Mouse (Mus musculus) cerebellum, adult 8-10 months (tissue): ENCODE results near the gene Rtca.

Experiments used
- DNase-seq: peaks from one replicate; pipeline ENCODE4 v3.0.0; 2022

Gene Rtca

GRCm38 (mm10) chr3:116474602-116475001 lies 33.4 kb downstream of the Rtca start:
- DNase-seq: no peak

DNA sequence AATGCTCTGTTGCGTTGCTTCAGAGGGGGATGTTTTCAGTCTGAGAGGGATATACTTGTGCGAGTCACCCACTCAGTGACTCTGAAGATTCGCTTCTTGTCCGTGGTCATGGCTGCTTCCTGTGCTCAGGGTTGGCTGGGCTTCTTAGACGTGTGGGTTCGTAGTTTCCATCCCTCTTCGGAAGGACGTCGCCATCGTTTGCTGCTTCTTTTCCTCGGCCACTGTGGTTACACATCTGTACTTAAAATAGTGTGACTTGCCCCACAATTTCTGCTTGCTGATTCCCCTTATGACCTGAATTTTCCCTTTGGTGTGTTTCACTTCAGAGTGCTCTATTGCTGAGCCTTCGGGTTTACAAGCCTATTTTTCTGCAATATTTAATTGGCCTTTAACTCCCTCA lies 42.3 kb downstream of the Rtca start:
- no peak for DNase-seq

DNA sequence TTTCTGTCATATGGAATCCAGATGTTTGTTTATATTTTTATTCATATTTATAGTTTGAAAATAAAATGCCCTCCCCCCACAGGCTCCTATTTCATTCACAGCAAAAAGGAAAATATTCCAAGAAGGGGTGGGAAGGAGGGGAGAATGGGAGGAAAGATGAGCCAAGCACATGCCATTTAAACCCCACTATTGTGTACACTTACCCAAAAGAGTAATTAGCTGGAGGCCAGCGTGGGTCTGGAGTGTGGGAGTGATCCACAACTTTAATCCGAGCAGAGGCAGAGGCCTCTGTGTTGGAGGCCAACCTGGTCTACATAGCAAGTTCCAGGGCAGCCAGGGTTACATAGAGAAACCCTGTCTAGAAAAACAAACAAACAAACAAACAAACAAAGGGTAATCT lies 43.7 kb downstream of the Rtca start:
- DNase-seq: no peak

- no peak for DNase-seq
Observed at GRCm38 (mm10) chr3:116461053-116461452, 47.0 kb downstream of the Rtca start.

DNA sequence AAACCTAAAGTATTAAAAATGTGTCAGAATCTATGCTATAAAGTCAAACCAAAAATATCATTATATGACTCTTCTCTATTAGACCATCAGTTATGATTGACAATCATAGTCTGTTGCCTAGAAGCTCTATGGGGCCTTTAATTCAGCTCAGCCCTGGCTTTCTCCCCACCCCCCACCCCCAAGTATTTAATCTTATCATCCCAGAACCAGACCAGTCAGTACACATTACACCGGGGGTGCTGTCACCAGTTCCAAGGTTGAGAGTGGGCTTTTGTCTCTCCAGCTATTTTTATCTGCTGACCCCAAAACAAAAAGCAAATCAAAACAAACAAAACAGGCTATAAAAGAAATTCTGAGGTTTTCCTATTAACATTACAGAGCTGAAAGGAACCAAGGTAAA lies 53.5 kb downstream of the Rtca start:
- no peak for DNase-seq

DNA sequence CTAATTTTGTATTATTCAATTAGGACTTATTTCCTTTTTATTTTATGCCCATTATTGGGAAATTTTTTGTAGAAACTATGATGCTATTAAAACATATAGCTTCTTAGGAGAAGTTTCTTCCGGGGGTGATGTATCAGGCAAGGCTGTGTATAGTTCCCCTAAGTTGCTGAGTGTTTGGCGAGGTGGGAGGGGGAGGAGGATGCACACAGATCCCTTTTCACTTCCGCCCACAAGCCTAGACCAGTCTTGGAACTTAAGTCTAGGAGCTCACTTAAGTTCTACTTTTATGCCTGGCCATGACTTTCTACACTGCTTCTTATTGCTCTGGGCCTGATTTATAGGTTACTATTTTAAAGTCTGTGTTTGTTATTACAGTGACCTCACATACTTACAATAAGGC lies 57.3 kb downstream of the Rtca start:
- no peak for DNase-seq

DNA sequence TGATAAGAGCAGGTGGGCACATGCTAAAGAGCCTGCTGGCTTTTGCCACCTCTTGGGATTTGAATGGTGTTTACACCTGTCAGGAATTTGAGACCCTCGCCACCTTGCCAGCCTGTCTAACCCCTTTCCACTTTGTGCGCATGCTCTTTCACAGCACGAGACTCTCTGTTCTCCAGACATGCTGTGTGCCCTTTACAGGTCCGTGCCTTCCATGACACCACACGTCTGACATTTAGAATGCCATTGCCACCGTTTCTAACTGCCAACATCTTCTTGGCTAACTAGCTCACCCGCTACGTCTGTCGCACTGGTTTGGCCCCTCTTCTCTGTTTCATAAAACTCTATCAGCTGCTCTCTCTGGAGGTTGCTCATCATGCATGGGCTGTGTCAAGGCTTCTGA lies 63.7 kb downstream of the Rtca start:
- no peak for DNase-seq

DNA sequence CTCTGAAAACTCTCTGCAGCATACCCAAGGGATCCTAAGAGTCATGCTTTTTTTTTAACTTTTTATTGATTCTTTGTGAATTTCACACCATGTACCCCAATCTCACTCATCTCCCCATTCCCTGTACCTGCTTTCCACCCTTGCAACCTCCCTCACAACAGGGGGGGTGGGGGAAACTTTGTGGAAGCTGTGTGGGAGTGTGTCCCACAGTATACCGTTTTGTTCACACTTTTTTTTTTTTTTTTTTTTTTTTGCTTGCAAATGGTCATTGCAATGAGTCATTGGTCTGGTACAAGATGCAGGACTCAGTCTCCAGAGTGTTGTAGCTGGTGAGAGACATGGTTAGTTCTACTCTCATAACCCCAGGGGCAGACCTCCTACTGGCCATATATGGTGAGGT lies 65.2 kb downstream of the Rtca start:
- no peak for DNase-seq

- DNase-seq: no peak
Observed at GRCm38 (mm10) chr3:116441518-116442205, 66.3 kb downstream of the Rtca start.

DNA sequence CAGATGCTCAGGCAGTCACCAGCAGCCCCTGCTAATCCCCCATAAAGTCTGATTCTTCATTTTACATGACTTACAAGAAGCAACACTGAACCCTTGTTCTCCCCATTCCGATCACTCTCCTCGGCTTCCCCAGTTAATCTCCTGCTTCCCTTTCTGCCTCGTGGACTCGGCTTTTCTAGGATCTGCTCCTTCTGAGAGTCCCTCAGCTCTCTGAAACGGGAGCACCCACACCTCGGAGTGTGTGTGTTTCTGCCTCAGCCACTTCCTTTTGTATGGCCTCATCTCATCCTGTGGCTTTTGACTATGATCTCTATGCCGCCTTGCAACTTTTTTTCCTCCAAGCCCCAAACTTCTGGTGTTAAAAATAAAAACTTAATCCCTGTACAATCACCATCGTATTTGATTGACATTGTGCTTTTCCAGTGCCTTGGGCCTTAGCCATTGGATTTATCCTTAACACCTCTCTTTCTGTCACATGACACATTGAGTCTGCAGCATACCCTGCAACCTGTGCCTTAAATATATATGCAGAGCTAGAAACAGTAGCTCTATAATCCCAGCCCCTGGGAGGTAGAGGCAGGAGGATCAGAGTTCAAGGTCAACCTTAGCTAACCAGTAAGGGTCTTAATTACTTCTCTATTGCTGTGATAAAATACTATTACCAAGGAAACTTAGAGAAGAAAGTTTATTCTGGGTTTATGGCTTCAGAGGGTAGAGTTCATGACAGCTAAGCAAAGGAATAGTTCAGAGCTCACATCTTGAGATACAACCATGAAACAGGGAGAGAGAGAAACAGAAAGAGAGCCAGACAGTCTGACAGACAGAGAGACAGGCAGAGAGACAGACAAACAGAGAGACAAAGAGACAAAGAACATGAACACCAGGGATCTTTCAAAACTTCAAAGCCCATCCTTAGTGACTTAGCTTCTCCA lies 67.7 kb downstream of the Rtca start:
- no peak for DNase-seq
